Mouse (Mus musculus) hindbrain, embryonic 12.5 days (tissue): ENCODE results near the gene Acnat2. TPM values are rescaled to one million over a fixed set of nuclear protein-coding genes. Genes with fewer than 3 reads are reported as not detected.
"Not testable (repeated sequence)": the region's sequence is repeated elsewhere in the genome, so short reads cannot be mapped to it uniquely, and the experiment has no call there.

ENCODE experiments used
- ATAC-seq: fragments of 200-750 bp; cut with Nextera tagmentation; 2 replicates; pipeline ENCODE4 v1.8.0; 2017; ENCODE audit warnings: moderate TSS enrichment; ENCODE audit not compliant: low FRiP score
- H3K27ac ChIP-seq: fragments of 300-500 bp; sonication (generic); 2 replicates; pipeline ENCODE4 v1.5.1; 2016; ENCODE audit warnings: mild to moderate bottlenecking
- H3K27me3 ChIP-seq: fragments of 300-500 bp; sonication (generic); 2 replicates; pipeline ENCODE4 v1.6.1; 2016; ENCODE audit warnings: mild to moderate bottlenecking
- H3K36me3 ChIP-seq: fragments of 300-500 bp; sonication (generic); 2 replicates; pipeline ENCODE4 v1.6.1; 2016; ENCODE audit warnings: mild to moderate bottlenecking
- H3K4me1 ChIP-seq: fragments of 300-500 bp; sonication (generic); 2 replicates; pipeline ENCODE4 v1.6.1; 2016
- H3K4me2 ChIP-seq: fragments of 300-500 bp; sonication (generic); replicated peaks from 2 replicates; pipeline ENCODE4 v1.6.1; 2016; ENCODE audit warnings: mild to moderate bottlenecking
- H3K4me3 ChIP-seq: fragments of 300-500 bp; sonication (generic); 2 replicates; pipeline ENCODE4 v1.5.1; 2016; ENCODE audit warnings: mild to moderate bottlenecking
- H3K9ac ChIP-seq: fragments of 300-500 bp; sonication (generic); 2 replicates; pipeline ENCODE4 v1.6.1; 2016; ENCODE audit warnings: mild to moderate bottlenecking, moderate library complexity
- H3K9me3 ChIP-seq: fragments of 300-500 bp; sonication (generic); replicated peaks from 2 replicates; pipeline ENCODE4 v1.6.1; 2016; ENCODE audit warnings: mild to moderate bottlenecking
- WGBS: fragments of 180-500 bp; shearing (Covaris S2); methylation state at CpG from one replicate; pipeline ENCODE4 v1.1.7; 2016; 5-methylcytosine and 5-hydroxymethylcytosine counted together
- polyA plus RNA-seq: library from polyadenylated mRNA; unstranded; fragments of >200 nt; fragmentation: Nextera tagmentation; extraction: Ambion mirVana; gene quantifications from 2 replicates; pipeline ENCODE4 v1.2.1, GENCODE M21; 2016

Acnat2 gene
- polyA plus RNA-seq, result not detected in 2 replicates

- not testable (repeated sequence) for ATAC-seq, H3K4me3 ChIP-seq, H3K36me3 ChIP-seq, H3K9ac ChIP-seq, H3K4me1 ChIP-seq, H3K9me3 ChIP-seq, H3K4me2 ChIP-seq, H3K27me3 ChIP-seq, H3K27ac ChIP-seq
- 89% methylated on average over 5 of the region's 5 CpGs for WGBS
These were observed at the start of gene Acnat2 for GRCm38 (mm10) chr4:49407957-49408356. Acnat2 (minus strand) TSS chr4:49408151.

- H3K36me3 ChIP-seq, result no peaks in the 10 kb centered on the region
- no peak overlapping the region for H3K9ac ChIP-seq
- 65% methylated on average over 2 of the region's 2 CpGs for whole genome bisulfite sequencing
- no peak overlapping the region for H3K4me3 ChIP-seq
- H3K9me3 ChIP-seq, result no peaks in the 10 kb centered on the region
- H3K4me1 ChIP-seq, result no peaks in the 10 kb centered on the region
- ATAC-seq, result no peak
- H3K27me3 ChIP-seq, result no peaks in the 10 kb centered on the region
- H3K27ac ChIP-seq, result no peak overlapping the region
- no peak overlapping the region for H3K4me2 ChIP-seq
These were observed 48.2 kb upstream of the Acnat2 start for GRCm38 (mm10) chr4:49456171-49456570.

- Histone ChIP-seq H3K9ac (no peak overlapping the region), H3K4me1 (no peaks in the 10 kb centered on the region), H3K27ac (no peak overlapping the region), H3K4me3 (no peak overlapping the region), H3K4me2 (no peak overlapping the region), H3K27me3 (no peaks in the 10 kb centered on the region), H3K9me3 (no peaks in the 10 kb centered on the region), H3K36me3 (no peaks in the 10 kb centered on the region)
- 83% methylated on average over 1 of the region's 1 CpGs for WGBS
- no peak for ATAC-seq
These were observed 44.0 kb upstream of the Acnat2 start for GRCm38 (mm10) chr4:49451848-49452551.

- 100% methylated on average over 1 of the region's 1 CpGs for WGBS
- H3K9me3 ChIP-seq, H3K27me3 ChIP-seq, H3K9ac ChIP-seq, H3K4me3 ChIP-seq, H3K27ac ChIP-seq, H3K4me1 ChIP-seq, H3K4me2 ChIP-seq, ATAC-seq, H3K36me3 ChIP-seq: not testable (repeated sequence)
These were observed 43.3 kb upstream of the Acnat2 start for GRCm38 (mm10) chr4:49451133-49451847.

- not testable (repeated sequence) for H3K9me3 ChIP-seq, H3K27ac ChIP-seq, H3K9ac ChIP-seq, H3K4me1 ChIP-seq, H3K4me2 ChIP-seq, H3K36me3 ChIP-seq, H3K27me3 ChIP-seq, H3K4me3 ChIP-seq, ATAC-seq
- 90% methylated on average over 3 of the region's 3 CpGs for WGBS
These were observed 29.0 kb upstream of the Acnat2 start for GRCm38 (mm10) chr4:49436968-49437367.

- H3K9ac ChIP-seq, H3K9me3 ChIP-seq, H3K36me3 ChIP-seq, H3K4me2 ChIP-seq, H3K27ac ChIP-seq, H3K4me3 ChIP-seq, H3K4me1 ChIP-seq, H3K27me3 ChIP-seq, ATAC-seq: not testable (repeated sequence)
- 80% methylated on average over 2 of the region's 2 CpGs for WGBS
These were observed 2.2 kb upstream of the Acnat2 start for GRCm38 (mm10) chr4:49410151-49410550.

- Histone ChIP-seq H3K4me2 (no peak overlapping the region), H3K27me3 (no peaks in the 10 kb centered on the region), H3K36me3 (no peaks in the 10 kb centered on the region), H3K27ac (no peak overlapping the region), H3K4me3 (no peak overlapping the region), H3K9ac (no peak overlapping the region), H3K9me3 (no peaks in the 10 kb centered on the region), H3K4me1 (no peaks in the 10 kb centered on the region)
- WGBS, result 54% methylated on average over 2 of the region's 2 CpGs
- no peak for ATAC-seq
These were observed 21.1 kb downstream of the Acnat2 start for GRCm38 (mm10) chr4:49386873-49387272.

- H3K4me2 ChIP-seq, H3K27me3 ChIP-seq, H3K4me1 ChIP-seq, H3K36me3 ChIP-seq, ATAC-seq, H3K4me3 ChIP-seq, H3K9ac ChIP-seq, H3K9me3 ChIP-seq, H3K27ac ChIP-seq: not testable (repeated sequence)
- WGBS, result 91% methylated on average over 2 of the region's 2 CpGs
These were observed 24.2 kb downstream of the Acnat2 start for GRCm38 (mm10) chr4:49383576-49384318.

GRCm38 (mm10) chr4:49368046-49368445 is 39.9 kb downstream of the Acnat2 start:
- H3K4me3 ChIP-seq, H3K36me3 ChIP-seq, H3K9ac ChIP-seq, H3K27ac ChIP-seq, H3K4me1 ChIP-seq, ATAC-seq, H3K27me3 ChIP-seq, H3K4me2 ChIP-seq: not testable (repeated sequence)
- WGBS, result 87% methylated on average over 3 of the region's 3 CpGs
- 0 out of 2 replicates have a peak, but pooled peaks cover 14% of the 10 kb centered on the region for H3K9me3 ChIP-seq

GRCm38 (mm10) chr4:49357097-49357496 is 50.9 kb downstream of the Acnat2 start:
- Histone ChIP-seq H3K9me3 (0 out of 2 replicates have a peak, but pooled peaks cover 5% of the 10 kb centered on the region), H3K4me1 (no peaks in the 10 kb centered on the region), H3K4me3 (no peak overlapping the region), H3K4me2 (no peak overlapping the region), H3K27ac (no peak overlapping the region), H3K9ac (no peak overlapping the region), H3K36me3 (no peaks in the 10 kb centered on the region), H3K27me3 (no peaks in the 10 kb centered on the region)
- 75% methylated on average over 2 of the region's 2 CpGs for WGBS
- ATAC-seq, result no peak

GRCm38 (mm10) chr4:49350470-49350869 is 57.5 kb downstream of the Acnat2 start:
- ATAC-seq, result no peak
- Histone ChIP-seq H3K4me3 (no peak overlapping the region), H3K9me3 (no peaks in the 10 kb centered on the region), H3K9ac (no peak overlapping the region), H3K27ac (no peak overlapping the region), H3K4me1 (no peaks in the 10 kb centered on the region), H3K36me3 (no peaks in the 10 kb centered on the region), H3K27me3 (no peaks in the 10 kb centered on the region), H3K4me2 (no peak overlapping the region)
- 90% methylated on average over 4 of the region's 4 CpGs for WGBS

- 50% methylated on average over 2 of the region's 2 CpGs for WGBS
These were observed 59.3 kb downstream of the Acnat2 start for GRCm38 (mm10) chr4:49348677-49349076.

More at GRCm38 (mm10) chr4:49348677-49349076, 59.3 kb downstream of the Acnat2 start:
- no peaks in the 10 kb centered on the region for H3K4me1 ChIP-seq
- H3K27me3 ChIP-seq, result no peaks in the 10 kb centered on the region
- no peaks in the 10 kb centered on the region for H3K36me3 ChIP-seq
- H3K9ac ChIP-seq, result no peak overlapping the region
- H3K9me3 ChIP-seq, result no peaks in the 10 kb centered on the region
- H3K4me3 ChIP-seq, result no peak overlapping the region
- H3K27ac ChIP-seq, result no peak overlapping the region
- H3K4me2 ChIP-seq, result no peak overlapping the region
- no peak for ATAC-seq
